Mouse (Mus musculus) forebrain, embryonic 16.5 days (tissue): Measurements from ENCODE around the gene Sec16a. TPM values are rescaled to one million over a fixed set of nuclear protein-coding genes. Genes with fewer than 3 reads are reported as not detected.

Experiments
- ATAC-seq: fragments of 200-750 bp; cut with Nextera tagmentation; 2 replicates; pipeline ENCODE4 v1.8.0; 2017; ENCODE audit warnings: mild to moderate bottlenecking, moderate library complexity
- H3K27ac ChIP-seq: fragments of 300-500 bp; sonication (generic); 2 replicates; pipeline ENCODE4 v1.5.1; 2014; ENCODE audit warnings: low read length, control low read depth
- H3K27me3 ChIP-seq: fragments of 300-500 bp; sonication (generic); replicated peaks from 2 replicates; pipeline ENCODE4 v1.6.1; 2014; ENCODE audit warnings: low read length; ENCODE audit not compliant: control insufficient read depth, insufficient read depth
- H3K36me3 ChIP-seq: fragments of 300-500 bp; sonication (generic); 2 replicates; pipeline ENCODE4 v1.6.1; 2014; ENCODE audit not compliant: control insufficient read depth, insufficient read depth
- H3K4me1 ChIP-seq: fragments of 300-500 bp; sonication (generic); replicated peaks from 2 replicates; pipeline ENCODE4 v1.6.1; 2014; ENCODE audit warnings: low read length; ENCODE audit not compliant: control insufficient read depth, insufficient read depth
- H3K4me2 ChIP-seq: fragments of 300-500 bp; sonication (generic); 2 replicates; pipeline ENCODE4 v1.6.1; 2014; ENCODE audit warnings: mild to moderate bottlenecking, low read length, control low read depth
- H3K4me3 ChIP-seq: fragments of 300-500 bp; sonication (generic); replicated peaks from 2 replicates; pipeline ENCODE4 v1.5.1; 2014; ENCODE audit warnings: mild to moderate bottlenecking, low read length, control low read depth
- H3K9ac ChIP-seq: fragments of 300-500 bp; sonication (generic); replicated peaks from 2 replicates; pipeline ENCODE4 v1.6.1; 2014; ENCODE audit warnings: low read depth, low read length, control low read depth
- H3K9me3 ChIP-seq: fragments of 300-500 bp; sonication (generic); 2 replicates; pipeline ENCODE4 v1.6.1; 2016; ENCODE audit warnings: low read length; ENCODE audit not compliant: control insufficient read depth
- WGBS: fragments of 180-500 bp; shearing (Covaris S2); extraction: QIAGEN DNeasy Blood & Tissue Kit; methylation state at CpG from one replicate; pipeline ENCODE4 v1.1.7; 2014; 5-methylcytosine and 5-hydroxymethylcytosine counted together
- polyA plus RNA-seq: library from polyadenylated mRNA; unstranded; fragments of >200 nt; fragmentation: Nextera tagmentation; extraction: Ambion mirVana; gene quantifications from 2 replicates; pipeline ENCODE4 v1.2.1, GENCODE M21; 2015

Sec16a gene
- polyA plus RNA-seq, 1 experiment from 2014 or later, result 21.5 TPM

- 89% methylated on average over 5 of the region's 5 CpGs for WGBS
- Histone ChIP-seq H3K27me3 (no peaks in the 10 kb centered on the region), H3K27ac (no peak overlapping the region), H3K4me2 (no peak overlapping the region), H3K36me3 (peaks cover 2% of the 10 kb centered on the region), H3K9me3 (no peaks in the 10 kb centered on the region), H3K4me1 (no peaks in the 10 kb centered on the region), H3K9ac (0 out of 2 replicates have a peak overlapping the region, but pooled peaks have one; percentile 12), H3K4me3 (no peak overlapping the region)
- no peak for ATAC-seq
These were observed 16.7 kb upstream of the Sec16a start for GRCm38 (mm10) chr2:26461667-26462066.

DNA sequence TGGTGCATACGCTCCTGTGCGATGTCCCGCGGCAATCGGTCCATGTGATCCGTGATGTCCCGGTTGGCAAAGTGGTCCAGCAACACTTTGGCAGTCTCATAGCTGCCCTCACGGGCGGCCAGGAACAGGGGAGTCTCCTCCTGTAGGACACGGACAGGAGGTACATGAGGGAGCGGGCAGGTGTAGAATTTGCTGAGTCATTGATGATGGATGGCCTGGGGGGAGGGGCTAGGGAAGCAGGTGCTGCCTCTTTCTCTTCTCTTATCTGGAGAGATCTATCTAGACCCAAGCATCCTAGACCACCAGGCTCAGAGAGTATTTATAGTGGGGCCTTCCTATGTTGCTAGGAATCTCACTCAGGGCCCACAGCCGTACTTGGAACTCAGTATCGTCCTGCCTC, 15.8 kb upstream of the Sec16a start:
- Histone ChIP-seq H3K4me3 (no peak overlapping the region), H3K9me3 (no peaks in the 10 kb centered on the region), H3K27me3 (no peaks in the 10 kb centered on the region), H3K4me1 (no peaks in the 10 kb centered on the region), H3K36me3 (peaks cover 2% of the 10 kb centered on the region), H3K4me2 (no peak overlapping the region), H3K27ac (no peak overlapping the region), H3K9ac (no peak overlapping the region)
- no peak for ATAC-seq
- WGBS, result 87% methylated on average over 13 of the region's 13 CpGs

DNA sequence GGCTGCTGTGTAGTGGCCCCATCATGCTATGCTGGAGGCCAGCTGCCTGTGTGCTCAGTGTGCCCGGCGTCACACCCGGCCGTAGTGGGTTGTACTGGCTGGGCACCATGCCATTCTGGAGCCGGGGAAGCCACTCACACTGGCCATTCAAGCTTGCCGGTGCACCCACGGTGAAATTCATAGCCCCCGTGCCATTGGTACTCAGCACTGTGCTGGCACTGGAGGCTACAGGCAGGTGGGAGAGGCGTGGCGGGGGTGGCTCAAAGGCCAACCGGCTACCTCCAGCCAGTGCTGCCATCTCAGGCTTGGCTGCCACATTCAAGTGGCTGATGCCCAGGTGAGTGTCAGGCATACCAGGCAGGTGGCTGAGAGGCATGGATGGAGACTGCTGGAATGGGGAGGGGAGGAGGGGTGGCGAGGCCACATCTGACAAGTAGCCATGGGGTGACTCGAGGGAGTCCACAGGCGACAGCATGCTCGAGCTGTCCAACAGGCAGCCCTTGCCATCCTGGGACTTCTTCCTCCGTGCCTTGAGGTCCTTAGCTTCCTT, 15.2 kb upstream of the Sec16a start:
- no peak overlapping the region for H3K4me2 ChIP-seq
- H3K27me3 ChIP-seq, result no peaks in the 10 kb centered on the region
- H3K36me3 ChIP-seq, result peaks cover 2% of the 10 kb centered on the region
- WGBS, result 82% methylated on average over 16 of the region's 16 CpGs
- no peak overlapping the region for H3K4me3 ChIP-seq
- H3K27ac ChIP-seq, result no peak overlapping the region
- no peaks in the 10 kb centered on the region for H3K4me1 ChIP-seq
- H3K9me3 ChIP-seq, result no peaks in the 10 kb centered on the region
- H3K9ac ChIP-seq, result no peak overlapping the region
- no peak for ATAC-seq

- Histone ChIP-seq H3K9me3 (no peaks in the 10 kb centered on the region), H3K9ac (no peak overlapping the region), H3K27me3 (no peaks in the 10 kb centered on the region), H3K27ac (no peak overlapping the region), H3K4me2 (no peak overlapping the region), H3K36me3 (peaks cover 2% of the 10 kb centered on the region), H3K4me1 (no peaks in the 10 kb centered on the region), H3K4me3 (no peak overlapping the region)
- no peak for ATAC-seq
- 39% methylated on average over 6 of the region's 6 CpGs for WGBS
These were observed 14.5 kb upstream of the Sec16a start for GRCm38 (mm10) chr2:26459478-26459877.

DNA sequence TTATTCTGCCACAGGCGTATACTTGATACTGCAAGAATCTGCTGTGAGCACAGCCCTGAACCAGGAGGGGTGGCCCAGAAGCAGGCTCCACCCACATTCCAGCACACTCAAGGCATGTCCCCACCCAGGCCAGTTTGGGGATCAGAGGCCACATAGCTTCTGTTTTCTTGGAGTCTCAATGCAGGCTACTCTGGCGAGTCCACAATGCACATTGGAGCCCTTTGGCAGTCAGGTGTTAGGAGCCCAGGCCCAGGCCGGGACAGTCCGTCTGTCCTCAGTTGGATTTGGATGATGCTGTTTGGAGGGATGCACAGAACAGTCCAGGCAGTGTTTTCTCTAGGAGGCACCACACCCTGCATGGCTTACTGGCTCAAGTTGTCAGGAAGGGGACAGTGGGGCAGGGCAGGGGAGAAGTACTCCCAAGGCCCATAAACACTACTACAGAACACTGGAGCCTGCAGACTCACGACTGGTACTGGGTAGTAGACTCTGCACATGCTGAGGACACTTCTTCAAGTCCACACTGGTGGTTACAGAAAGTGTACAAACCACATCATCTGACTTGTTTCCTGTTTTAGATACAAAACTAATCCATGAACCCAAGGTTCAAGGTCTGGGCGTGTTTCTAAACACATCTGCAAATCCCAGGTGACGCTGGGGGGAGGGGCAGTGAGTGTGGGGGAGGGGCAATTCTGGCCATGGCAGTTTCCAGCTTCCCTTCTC, 13.5 kb upstream of the Sec16a start:
- Histone ChIP-seq H3K36me3 (peaks cover 2% of the 10 kb centered on the region), H3K4me3 (no peak overlapping the region), H3K27me3 (no peaks in the 10 kb centered on the region), H3K4me1 (peaks cover 2% of the 10 kb centered on the region), H3K27ac (no peak overlapping the region), H3K4me2 (no peak overlapping the region), H3K9ac (no peak overlapping the region), H3K9me3 (no peaks in the 10 kb centered on the region)
- 48% methylated on average over 7 of the region's 7 CpGs for WGBS
- no peak for ATAC-seq

- Histone ChIP-seq H3K27ac (no peak overlapping the region), H3K9ac (no peak overlapping the region; the same call in 1 of the 2 replicates)
- WGBS, result 22% methylated on average over 5 of the region's 5 CpGs
These were observed 4.4 kb upstream of the Sec16a start for GRCm38 (mm10) chr2:26449121-26450060.

DNA sequence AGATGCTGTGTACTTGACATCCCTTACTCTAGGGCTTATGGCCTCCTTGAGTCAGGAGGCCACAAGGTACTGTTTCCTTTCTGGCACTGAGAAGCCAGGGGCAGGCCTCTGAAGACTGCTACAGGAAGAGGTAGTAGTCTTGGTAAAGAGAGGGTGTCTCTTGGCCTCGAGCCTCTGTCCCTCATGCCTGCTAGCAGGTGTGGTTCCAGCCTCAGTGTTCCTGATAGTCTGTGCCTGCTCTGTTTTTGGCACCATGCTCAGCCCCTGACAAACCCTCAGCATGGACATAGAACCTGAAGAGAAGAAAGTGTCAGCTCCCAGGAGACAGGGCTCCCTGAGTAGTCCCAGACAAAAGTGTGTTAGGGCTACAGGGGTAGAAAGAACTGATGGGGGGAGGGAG, 2.4 kb upstream of the Sec16a start:
- no peak overlapping the region for H3K4me3 ChIP-seq
- no peaks in the 10 kb centered on the region for H3K36me3 ChIP-seq
- H3K9ac ChIP-seq, result no peak overlapping the region
- WGBS, result 96% methylated on average over 1 of the region's 1 CpGs
- H3K9me3 ChIP-seq, result no peaks in the 10 kb centered on the region
- H3K27me3 ChIP-seq, result no peaks in the 10 kb centered on the region
- no peak for ATAC-seq
- no peak overlapping the region for H3K27ac ChIP-seq
- H3K4me2 ChIP-seq, result no peak overlapping the region
- H3K4me1 ChIP-seq, result peaks cover 39% of the 10 kb centered on the region

More at GRCm38 (mm10) chr2:26449121-26450060, 4.4 kb upstream of the Sec16a start:
- Histone ChIP-seq H3K36me3 (no peaks in the 10 kb centered on the region), H3K9me3 (no peaks in the 10 kb centered on the region), H3K4me3 (no peak overlapping the region), H3K27me3 (no peaks in the 10 kb centered on the region), H3K4me2 (no peak overlapping the region), H3K4me1 (peaks cover 31% of the 10 kb centered on the region)
- no peak for ATAC-seq

DNA sequence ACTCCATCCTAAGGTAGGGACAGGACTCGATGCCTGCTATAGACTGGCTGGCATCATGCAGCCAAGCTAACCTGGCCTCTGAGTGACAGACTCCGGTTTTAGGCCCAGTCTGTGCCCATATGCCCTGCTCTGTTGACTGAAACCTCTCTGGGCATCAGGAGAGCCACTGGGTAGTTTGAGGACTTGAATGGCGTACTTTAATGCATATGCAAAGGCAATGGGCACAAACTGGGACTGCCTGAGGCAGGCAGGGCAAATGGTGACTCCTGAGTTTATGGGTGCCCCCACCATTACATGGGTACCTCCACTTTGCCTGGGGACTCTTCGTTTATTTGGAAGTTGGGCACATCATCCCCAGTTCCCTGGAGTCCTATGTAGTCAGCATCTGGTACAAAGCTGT, 1.7 kb upstream of the Sec16a start:
- Histone ChIP-seq H3K9me3 (no peaks in the 10 kb centered on the region), H3K4me2 (peak overlapping the region; percentile 84), H3K4me1 (peaks cover 39% of the 10 kb centered on the region), H3K36me3 (no peaks in the 10 kb centered on the region), H3K9ac (peak overlapping the region; percentile 68), H3K4me3 (peak overlapping the region; percentile 82), H3K27ac (no peak overlapping the region), H3K27me3 (no peaks in the 10 kb centered on the region)
- no peak for ATAC-seq
- WGBS, result 82% methylated on average over 4 of the region's 4 CpGs
